Mouse (Mus musculus) heart, postnatal 25 days (tissue): ENCODE results near the gene Gpr132. TPM values are rescaled to one million over a fixed set of nuclear protein-coding genes. Genes with fewer than 3 reads are reported as not detected.

ENCODE experiments used
- DNase-seq: peaks from one replicate; pipeline ENCODE4 v3.0.0; 2022; ENCODE audit warnings: low spot score
- intact Hi-C: fragments of 180-260 bp; cut with DNase I; formaldehyde crosslinking; loops from one replicate; pipeline ENCODE4 v1.15.1; 2025
- total RNA-seq, 2 experiments: library from RNA; stranded (reverse); gene quantifications; 2 replicates each; pipeline ENCODE4 v1.2.3; 2021

Gene Gpr132
- total RNA-seq, 2 experiments from 2014 or later = 0.23 TPM; not detected in 1

GRCm38 (mm10) chr12:112802917-112803316, 65.1 kb downstream of the Gpr132 start:
- intact Hi-C loops = no loop called here
- no peak for DNase-seq

DNA sequence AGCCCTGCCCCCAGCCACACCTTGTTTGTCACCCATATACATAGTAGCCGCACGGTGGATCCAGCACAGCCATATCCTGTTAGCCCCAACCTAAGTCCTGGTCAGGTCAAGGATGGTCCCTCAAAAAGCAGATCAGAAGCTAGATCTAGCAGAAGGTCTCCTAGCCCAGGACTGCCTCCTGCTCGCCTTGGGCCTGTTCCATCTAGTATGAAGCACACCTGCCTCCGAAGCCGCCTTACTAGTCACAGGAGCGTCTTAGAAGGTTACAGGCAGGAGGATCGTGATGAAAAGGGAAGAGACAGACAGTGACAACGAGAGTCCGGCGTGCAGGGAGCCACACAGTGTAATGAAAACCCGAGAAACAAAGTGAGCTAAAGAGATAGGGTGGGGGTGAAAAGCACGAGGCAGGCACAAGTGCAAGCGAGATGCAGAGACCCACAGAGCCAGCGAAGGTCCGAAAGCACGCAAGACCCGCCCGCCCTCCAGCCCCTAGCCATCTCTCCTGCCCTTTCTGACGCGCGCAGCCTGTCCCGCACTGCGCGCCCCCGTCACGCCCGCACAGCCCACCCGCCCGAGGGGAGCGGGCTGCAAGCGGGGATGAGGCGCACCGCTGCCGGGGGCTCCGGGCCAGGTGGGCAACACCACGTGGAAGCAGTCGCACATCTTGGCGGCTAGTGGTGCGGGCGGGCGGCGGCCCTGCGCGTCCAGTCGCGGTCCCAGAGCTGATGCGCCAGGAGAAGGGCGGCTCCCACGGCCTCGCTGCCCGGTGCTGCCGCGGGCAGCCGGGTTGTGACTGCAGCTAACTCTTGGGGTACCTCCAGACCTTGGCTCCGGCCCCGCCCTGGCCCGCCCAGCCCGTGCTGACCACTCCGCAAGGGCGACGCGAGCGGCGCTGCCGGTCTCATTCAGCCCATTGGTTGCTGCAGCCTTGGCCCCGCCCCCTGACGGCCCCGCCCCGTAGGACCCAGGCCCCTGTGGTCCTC, 65.9 kb downstream of the Gpr132 start, which contains the start of gene Ahnak2:
Gene Ahnak2, minus strand, starts transcription at position 794 of the 983 bp plus-strand sequence.
- DNase-seq = no peak
- intact Hi-C loops = no loop called here

Other genes starting within 250 kb of the Gpr132 start
- 100 to 1,000 TPM; 147 TPM for gene Adssl1, start 248.2 kb downstream of the Gpr132 start, total RNA-seq
- 10 to 100 TPM; 29.5 to 35.7 TPM for gene Siva1, start 223.5 kb downstream of the Gpr132 start, total RNA-seq
- 100 to 1,000 TPM; 206 to 215 TPM for gene Akt1, start 193.3 kb downstream of the Gpr132 start, total RNA-seq
- 1 to 10 TPM; 6.4 to 6.7 TPM for gene Zbtb42, start 189.4 kb downstream of the Gpr132 start, total RNA-seq
- gene Cep170b, start 147.8 kb downstream of the Gpr132 start, total RNA-seq = 1 to 10 TPM; 7.7 to 9.8 TPM
- 1 to 10 TPM; 5.6 to 6.9 TPM for gene Pld4, start 107.6 kb downstream of the Gpr132 start, total RNA-seq
- gene Ahnak2, start 65.6 kb downstream of the Gpr132 start, total RNA-seq = 10 to 100 TPM; 15.3 to 16.5 TPM
- gene Clba1, start 59.3 kb downstream of the Gpr132 start, total RNA-seq = 1 to 10 TPM; 1.5 to 1.9 TPM
- gene Cdca4, start 38.8 kb downstream of the Gpr132 start, total RNA-seq = 1 to 10 TPM; 6.4 to 7.6 TPM
- 10 to 100 TPM; 22.4 to 34.7 TPM for gene Jag2, start 61.5 kb upstream of the Gpr132 start, total RNA-seq
- gene Nudt14, start 73.9 kb upstream of the Gpr132 start, total RNA-seq = 1 to 10 TPM; 4.4 to 5.7 TPM
- 10 to 100 TPM; 21.0 to 21.9 TPM for gene Btbd6, start 108.3 kb upstream of the Gpr132 start, total RNA-seq
- 10 to 100 TPM; 23.5 to 25.1 TPM for gene Brf1, start 132.5 kb upstream of the Gpr132 start, total RNA-seq
- gene Pacs2, start 146.3 kb upstream of the Gpr132 start, total RNA-seq = 10 to 100 TPM; 35.5 to 35.9 TPM
- not detected for gene Tex22, start 206.3 kb upstream of the Gpr132 start, total RNA-seq
- 10 to 100 TPM; 48.4 to 49.3 TPM for gene Mta1, start 230.1 kb upstream of the Gpr132 start, total RNA-seq